Mouse (Mus musculus) adrenal gland (tissue): ENCODE results near the gene Arap1.

Experiments used
- intact Hi-C: fragments of 180-260 bp; cut with DNase I; formaldehyde crosslinking; loops from one replicate; pipeline ENCODE4 v1.15.1; 2025
- long read RNA-seq, 2 experiments: library from polyadenylated mRNA; unstranded; transcript quantifications; one replicate each; pipeline ENCODE4 v2.0.0; 2020; ENCODE audit warnings: borderline replicate concordance in 1 of 2; ENCODE audit not compliant: insufficient replicate concordance in 1 of 2

Gene Arap1
- long read RNA-seq, experiment 1, partial matches to known transcripts: 0 of 2 reads
- long read RNA-seq, experiment 1, other reads (novel, unspliced or antisense): 1 of 2 reads
- long read RNA-seq, experiment 2, partial matches to known transcripts: 0 of 2 reads
- long read RNA-seq, experiment 2, other reads (novel, unspliced or antisense): 0 of 2 reads

- intact Hi-C loops: no loop called here
Observed at GRCm38 (mm10) chr7:101347767-101348270, at the start of gene Arap1. Gene Arap1, plus strand, starts transcription at chr7:101348067.

GRCm38 (mm10) chr7:101298375-101298774 lies 49.5 kb upstream of the Arap1 start:
- intact Hi-C loops: no loop called here

- intact Hi-C loops: no loop called here
Observed at GRCm38 (mm10) chr7:101301361-101301880, 46.4 kb upstream of the Arap1 start.

GRCm38 (mm10) chr7:101301881-101302456 lies 45.9 kb upstream of the Arap1 start, which contains the start of gene Atg16l2:
Gene Atg16l2, minus strand, starts transcription at chr7:101302251.
- intact Hi-C loops: no loop called here

GRCm38 (mm10) chr7:101302691-101303090 lies 45.2 kb upstream of the Arap1 start:
- intact Hi-C loops: no loop called here

GRCm38 (mm10) chr7:101306841-101307240 lies 41.0 kb upstream of the Arap1 start:
- intact Hi-C loops: no loop called here

GRCm38 (mm10) chr7:101309985-101310326 lies 37.9 kb upstream of the Arap1 start:
- intact Hi-C loops: loop anchor here (2.0 kb wide), 1 partner anchor 63 kb away; no protein-coding TSS in a partner anchor

- intact Hi-C loops: loop anchor here (2.0 kb wide), 1 partner anchor 62 kb away; no protein-coding TSS in a partner anchor
Observed at GRCm38 (mm10) chr7:101310327-101311028, 37.4 kb upstream of the Arap1 start.

GRCm38 (mm10) chr7:101311061-101311460 lies 36.8 kb upstream of the Arap1 start:
- intact Hi-C loops: loop anchor here (2.0 kb wide), 1 partner anchor 62 kb away; no protein-coding TSS in a partner anchor

- intact Hi-C loops: no loop called here
Observed at GRCm38 (mm10) chr7:101313033-101313432, 34.8 kb upstream of the Arap1 start.

- intact Hi-C loops: no loop called here
Observed at GRCm38 (mm10) chr7:101314396-101314795, 33.5 kb upstream of the Arap1 start.

GRCm38 (mm10) chr7:101315699-101316098 lies 32.2 kb upstream of the Arap1 start:
- intact Hi-C loops: no loop called here

- intact Hi-C loops: no loop called here
Observed at GRCm38 (mm10) chr7:101316591-101317001, 31.3 kb upstream of the Arap1 start.

- intact Hi-C loops: no loop called here
Observed at GRCm38 (mm10) chr7:101317014-101317413, 30.9 kb upstream of the Arap1 start, which contains the start of gene Stard10. Gene Stard10, plus strand, starts transcription at chr7:101317086.

GRCm38 (mm10) chr7:101318848-101319247 lies 29.0 kb upstream of the Arap1 start:
- intact Hi-C loops: no loop called here

- intact Hi-C loops: no loop called here
Observed at GRCm38 (mm10) chr7:101319796-101320195, 28.1 kb upstream of the Arap1 start.

GRCm38 (mm10) chr7:101320399-101321217 lies 27.3 kb upstream of the Arap1 start:
- intact Hi-C loops: no loop called here

GRCm38 (mm10) chr7:101321218-101321827 lies 26.5 kb upstream of the Arap1 start:
- intact Hi-C loops: no loop called here

GRCm38 (mm10) chr7:101323141-101323594 lies 24.7 kb upstream of the Arap1 start:
- intact Hi-C loops: no loop called here

- intact Hi-C loops: no loop called here
Observed at GRCm38 (mm10) chr7:101324142-101324962, 23.5 kb upstream of the Arap1 start.
